Mouse (Mus musculus): ENCODE measurements around the gene Gm49333. TPM values are rescaled to one million over a fixed set of nuclear protein-coding genes. Genes with fewer than 3 reads are reported as not detected.
A peak's percentile ranks its signal among the peaks of the same experiment; 100 is the strongest.

Gene Gm49333
- polyA plus RNA-seq, 1 experiment from 2014 or later, result not detected

- H3K4me2 ChIP-seq (replicated peaks), result peak within 1 kb of the TSS; percentile 76
- peaks cover 46% of the 10 kb centered on the region for H3K4me1 ChIP-seq (replicated peaks)
- no peaks in the 10 kb centered on the region for H3K27me3 ChIP-seq
- under 1% methylated on average over 37 of the region's 37 CpGs for WGBS
- H3K27ac ChIP-seq, result peak within 1 kb of the TSS; percentile 96
- peak within 1 kb of the TSS; percentile 68 for H3K4me3 ChIP-seq (replicated peaks)
- no peaks in the 10 kb centered on the region for H3K9me3 ChIP-seq
- H3K36me3 ChIP-seq, result peaks cover 41% of the 10 kb centered on the region
- ATAC-seq, result peak; percentile 94
- peak within 1 kb of the TSS; percentile 80 for H3K9ac ChIP-seq (replicated peaks)
Observed at GRCm38 (mm10) chr16:20693111-20693701, 81.8 kb downstream of the Gm49333 start, which contains the start of gene Fam131a. Gene Fam131a, plus strand, starts transcription at chr16:20693241.

- peaks cover 49% of the 10 kb centered on the region for H3K4me1 ChIP-seq (replicated peaks)
- no peak for ATAC-seq
- H3K27me3 ChIP-seq, result no peaks in the 10 kb centered on the region
- H3K9ac ChIP-seq (replicated peaks), result no peak overlapping the region
- H3K9me3 ChIP-seq, result no peaks in the 10 kb centered on the region
- WGBS, result 79% methylated on average over 8 of the region's 8 CpGs
- peaks cover 39% of the 10 kb centered on the region for H3K36me3 ChIP-seq
- 0 out of 2 replicates have a peak overlapping the region, but pooled peaks have one; percentile 83 for H3K27ac ChIP-seq
- peak overlapping the region; percentile 71 for H3K4me2 ChIP-seq (replicated peaks)
- peak overlapping the region; percentile 47; the same call in 1 of the 2 replicates for H3K4me3 ChIP-seq (replicated peaks)
Observed at GRCm38 (mm10) chr16:20694781-20695180, 83.4 kb downstream of the Gm49333 start.

MicroRNAs within 50 kb of the gene (microRNA counts, 519-probe panel; counts per million panel counts)
- microRNA mmu-miR-1224, result 2,530 counts per million, percentile 62 among the panel's probes with 10 or more counts

Small RNA genes within 50 kb of the gene (microRNA-seq; reads per million reads assigned to microRNA genes)
- 18.4 reads per million, percentile 35 among the genes with 10 or more reads in this experiment for gene Mir1224

Other genes with a start within 250 kb of the Gm49333 start
- 141 and 150 TPM in 2 replicates for gene Abcc5, start 185.2 kb upstream of the Gm49333 start, polyA plus RNA-seq (2015; fragmentation: Nextera tagmentation; extraction: Ambion mirVana)
- 105 and 111 TPM in 2 replicates for gene Eif2b5, start 112.8 kb upstream of the Gm49333 start, polyA plus RNA-seq (2015; fragmentation: Nextera tagmentation; extraction: Ambion mirVana)
- gene Dvl3, start 94.6 kb upstream of the Gm49333 start, polyA plus RNA-seq (2015; fragmentation: Nextera tagmentation; extraction: Ambion mirVana), result 44.0 and 49.1 TPM in 2 replicates
- 1,112 and 1,165 TPM in 2 replicates for gene Ap2m1, start 76.1 kb upstream of the Gm49333 start, polyA plus RNA-seq (2015; fragmentation: Nextera tagmentation; extraction: Ambion mirVana)
- 77.6 and 79.4 TPM in 2 replicates for gene Abcf3, start 63.0 kb upstream of the Gm49333 start, polyA plus RNA-seq (2015; fragmentation: Nextera tagmentation; extraction: Ambion mirVana)
- 9.9 and 11.9 TPM in 2 replicates for gene Vwa5b2, start 22.1 kb upstream of the Gm49333 start, polyA plus RNA-seq (2015; fragmentation: Nextera tagmentation; extraction: Ambion mirVana)
- gene Eef1akmt4, start within 50 bp of the Gm49333 start, polyA plus RNA-seq (2015; fragmentation: Nextera tagmentation; extraction: Ambion mirVana), result 14.9 and 15.1 TPM in 2 replicates
- 40.6 and 43.5 TPM in 2 replicates for gene Alg3, start 125 bp downstream of the Gm49333 start, polyA plus RNA-seq (2015; fragmentation: Nextera tagmentation; extraction: Ambion mirVana)
- 15.1 and 17.6 TPM in 2 replicates for gene Camk2n2, start 9.7 kb downstream of the Gm49333 start, polyA plus RNA-seq (2015; fragmentation: Nextera tagmentation; extraction: Ambion mirVana)
- gene Ece2, start 18.2 kb downstream of the Gm49333 start, polyA plus RNA-seq (2015; fragmentation: Nextera tagmentation; extraction: Ambion mirVana), result 12.1 TPM in 2 replicates
- 380 and 394 TPM in 2 replicates for gene Psmd2, start 40.0 kb downstream of the Gm49333 start, polyA plus RNA-seq (2015; fragmentation: Nextera tagmentation; extraction: Ambion mirVana)
- gene Eif4g1, start 56.7 kb downstream of the Gm49333 start, polyA plus RNA-seq (2015; fragmentation: Nextera tagmentation; extraction: Ambion mirVana), result 148 and 162 TPM in 2 replicates
- 35.7 and 37.3 TPM in 2 replicates for gene Fam131a, start 81.6 kb downstream of the Gm49333 start, polyA plus RNA-seq (2015; fragmentation: Nextera tagmentation; extraction: Ambion mirVana)
- 86.3 and 87.9 TPM in 2 replicates for gene Polr2h, start 106.1 kb downstream of the Gm49333 start, polyA plus RNA-seq (2015; fragmentation: Nextera tagmentation; extraction: Ambion mirVana)
- 20.6 and 32.0 TPM in 2 replicates for gene Clcn2, start 106.1 kb downstream of the Gm49333 start, polyA plus RNA-seq (2015; fragmentation: Nextera tagmentation; extraction: Ambion mirVana)
- gene Chrd, start 121.5 kb downstream of the Gm49333 start, polyA plus RNA-seq (2015; fragmentation: Nextera tagmentation; extraction: Ambion mirVana), result 3.8 and 4.3 TPM in 2 replicates
- gene Thpo, start 122.9 kb downstream of the Gm49333 start, polyA plus RNA-seq (2015; fragmentation: Nextera tagmentation; extraction: Ambion mirVana), result 0.71 and 1.4 TPM in 2 replicates

Measured in midbrain, embryonic 13.5 days (tissue).